Mouse (Mus musculus) R1 (cell line): ENCODE data around the gene Hmcn1.

Experiments
- DNase-seq: peaks from one replicate; pipeline ENCODE4 v3.0.0-alpha.2; 2018; ENCODE audit warnings: low read depth, low spot score

Hmcn1 gene

DNA sequence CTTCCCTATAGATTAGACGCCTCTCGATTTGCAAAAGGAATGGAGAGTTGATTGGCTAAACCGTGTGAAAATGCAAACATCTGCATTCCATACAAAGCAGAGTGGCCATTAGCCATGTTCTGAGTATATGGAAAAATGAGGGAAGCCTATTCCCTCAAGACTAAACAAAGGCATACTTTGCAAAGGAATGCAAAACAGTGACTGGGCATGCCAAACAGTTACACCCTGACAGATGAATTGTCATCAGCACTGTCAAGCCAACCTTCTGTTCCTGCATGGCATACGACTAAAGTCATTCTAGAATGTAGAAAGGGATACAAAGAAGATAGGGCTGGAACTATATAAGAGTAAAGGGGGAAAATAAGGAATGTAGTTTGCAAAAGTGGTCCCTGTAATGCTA lies 115.3 kb downstream of the Hmcn1 start:
- DNase-seq, result no peak

DNA sequence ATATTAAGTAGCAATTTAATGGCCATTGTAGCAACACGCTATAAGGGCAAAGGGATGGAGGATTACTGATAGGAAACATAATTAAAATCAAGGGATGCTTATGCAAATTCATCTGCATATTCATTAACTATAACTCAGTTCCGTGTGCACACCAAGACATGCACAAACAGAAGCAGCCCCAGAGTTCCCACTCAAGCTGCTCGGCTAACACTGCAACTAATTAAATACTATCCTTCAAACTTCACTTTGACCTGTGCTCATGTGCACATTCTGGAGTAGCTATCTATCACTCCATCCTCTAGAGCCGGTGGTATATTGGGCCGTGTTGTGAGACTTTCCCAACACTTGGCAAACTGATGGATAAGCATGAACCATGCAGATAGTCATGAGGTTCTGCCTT lies 119.2 kb downstream of the Hmcn1 start:
- DNase-seq, result no peak

DNA sequence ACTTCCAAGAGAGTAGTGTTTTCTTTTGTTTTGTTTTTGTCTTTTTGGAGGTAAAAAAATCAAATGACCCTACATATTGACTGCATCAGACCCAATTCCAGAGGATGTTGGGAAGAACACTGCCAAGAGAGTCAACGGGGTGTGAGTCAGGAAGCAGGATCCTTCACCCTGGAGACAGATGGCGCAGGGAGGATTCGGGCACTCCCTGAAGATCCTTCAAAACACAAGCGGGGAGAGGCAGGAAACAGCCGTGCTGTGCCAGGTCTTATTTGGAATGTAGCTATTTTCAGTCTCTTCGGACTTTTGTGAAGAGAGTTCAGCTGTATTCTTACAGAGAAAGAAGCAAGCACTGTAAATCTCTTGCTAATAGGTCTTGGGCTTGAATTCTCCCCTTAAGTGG lies 120.0 kb downstream of the Hmcn1 start:
- peak; percentile 12 for DNase-seq

GRCm38 (mm10) chr1:150872105-150872504 lies 121.1 kb downstream of the Hmcn1 start:
- no peak for DNase-seq

GRCm38 (mm10) chr1:150869189-150869588 lies 124.0 kb downstream of the Hmcn1 start:
- DNase-seq, result no peak

- no peak for DNase-seq
These were observed 126.6 kb downstream of the Hmcn1 start for GRCm38 (mm10) chr1:150866615-150867014.

DNA sequence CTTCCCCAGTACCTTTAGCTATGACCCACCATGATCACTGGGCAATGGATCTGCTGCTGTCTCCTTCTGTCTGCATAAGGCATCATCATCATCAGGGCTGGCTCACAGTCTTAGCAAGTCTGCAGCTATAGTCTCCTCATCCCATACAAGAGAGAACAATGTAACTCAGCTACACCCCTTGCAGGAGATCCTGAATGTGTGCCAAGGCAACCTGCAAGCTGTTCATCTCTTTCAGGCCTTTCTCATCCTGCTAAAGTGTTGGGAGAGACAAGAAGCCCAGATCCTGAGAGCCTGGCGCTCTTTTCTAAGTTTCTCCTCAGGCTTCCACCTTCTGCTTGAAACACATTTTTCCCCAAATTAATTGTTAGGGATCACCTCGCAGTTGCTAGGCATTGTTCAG lies 135.5 kb downstream of the Hmcn1 start:
- DNase-seq, result no peak

- DNase-seq, result no peak
These were observed 159.8 kb downstream of the Hmcn1 start for GRCm38 (mm10) chr1:150833448-150833847.

GRCm38 (mm10) chr1:150829851-150830250 lies 163.4 kb downstream of the Hmcn1 start:
- no peak for DNase-seq

DNA sequence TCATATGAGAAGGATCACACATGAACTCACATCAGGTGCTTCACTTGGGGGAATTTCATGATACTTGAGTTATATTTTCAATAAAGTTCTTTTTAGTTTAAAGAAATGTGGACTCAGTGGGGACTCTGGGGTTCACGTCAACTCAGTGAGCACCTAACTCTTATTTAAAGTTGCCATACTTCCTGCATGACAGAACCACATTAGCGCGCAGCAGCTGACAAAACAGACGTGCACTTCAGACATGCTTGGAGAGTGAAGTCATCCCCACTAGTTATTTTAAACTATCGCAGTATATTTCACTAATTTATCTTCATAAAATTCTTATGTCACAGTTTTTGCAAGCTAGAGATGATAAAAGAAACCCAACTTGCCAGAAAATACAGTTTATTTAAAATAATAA lies 166.1 kb downstream of the Hmcn1 start:
- no peak for DNase-seq

DNA sequence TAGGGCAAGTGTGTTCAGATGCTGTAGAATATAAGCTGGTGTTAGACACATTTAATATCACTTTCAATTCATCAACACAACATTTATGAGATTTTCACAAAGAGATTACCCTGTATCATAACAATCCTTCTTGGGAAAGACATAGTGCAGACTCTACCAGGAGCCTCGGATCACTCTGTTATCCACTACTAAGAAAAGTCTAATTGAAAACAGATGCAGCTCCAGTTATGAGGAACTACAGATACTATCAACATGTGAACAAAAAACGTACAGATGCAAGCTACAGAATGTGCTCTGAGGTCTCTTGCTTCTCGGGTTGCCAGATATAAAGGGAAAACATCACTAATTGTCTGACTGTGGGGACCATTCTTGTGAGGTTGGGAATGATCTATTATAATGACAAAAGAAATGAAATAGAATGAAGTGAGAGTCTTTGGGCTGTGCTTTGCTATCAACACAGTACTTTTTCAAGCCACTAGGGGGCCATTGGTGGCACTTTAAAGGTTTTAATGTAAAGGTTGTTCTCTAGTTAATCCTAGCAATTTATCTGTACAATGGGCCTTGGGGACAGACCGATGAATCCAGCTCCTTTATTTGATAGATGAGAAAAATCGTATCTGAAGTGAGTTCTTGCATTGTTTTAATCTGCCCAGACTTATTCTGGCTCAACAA lies 168.8 kb downstream of the Hmcn1 start:
- peak; percentile 22 for DNase-seq

DNA sequence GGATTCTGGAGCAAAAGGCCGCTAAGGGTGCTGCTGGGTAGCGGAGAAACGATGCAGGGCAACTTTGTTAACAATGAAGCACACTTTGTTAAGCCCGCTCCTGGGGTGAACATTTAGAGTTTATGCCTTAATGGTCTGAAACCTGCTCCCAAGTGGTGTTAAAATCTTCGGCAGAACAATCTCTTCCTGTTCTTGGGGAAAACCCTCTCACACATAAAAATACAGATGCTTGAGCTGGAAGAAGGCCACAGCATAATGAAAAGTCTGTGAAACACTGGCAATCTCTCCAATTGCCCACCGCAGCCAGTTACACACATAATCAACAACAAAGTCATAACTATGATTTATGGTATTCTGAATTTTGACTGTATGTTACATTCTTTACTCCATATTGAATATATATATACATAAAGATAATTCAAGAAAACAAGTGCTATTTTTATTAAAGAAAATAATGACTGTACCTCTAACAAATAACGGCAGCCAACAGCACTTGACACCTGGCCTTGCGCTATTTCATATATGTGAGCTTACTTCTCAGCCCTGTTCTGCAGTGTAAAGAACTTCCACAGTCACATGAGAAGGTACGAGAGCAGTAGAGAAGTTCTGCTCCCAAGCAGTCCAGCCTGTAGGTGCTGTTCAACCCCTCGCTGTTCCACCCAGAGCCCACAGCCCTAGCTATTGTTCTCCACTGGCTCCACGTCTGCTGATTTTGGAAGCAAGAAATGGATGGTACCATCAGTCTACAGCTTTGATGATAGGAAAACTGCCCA lies 177.0 kb downstream of the Hmcn1 start:
- no peak for DNase-seq

- DNase-seq, result no peak
These were observed 178.3 kb downstream of the Hmcn1 start for GRCm38 (mm10) chr1:150814917-150815316.

DNA sequence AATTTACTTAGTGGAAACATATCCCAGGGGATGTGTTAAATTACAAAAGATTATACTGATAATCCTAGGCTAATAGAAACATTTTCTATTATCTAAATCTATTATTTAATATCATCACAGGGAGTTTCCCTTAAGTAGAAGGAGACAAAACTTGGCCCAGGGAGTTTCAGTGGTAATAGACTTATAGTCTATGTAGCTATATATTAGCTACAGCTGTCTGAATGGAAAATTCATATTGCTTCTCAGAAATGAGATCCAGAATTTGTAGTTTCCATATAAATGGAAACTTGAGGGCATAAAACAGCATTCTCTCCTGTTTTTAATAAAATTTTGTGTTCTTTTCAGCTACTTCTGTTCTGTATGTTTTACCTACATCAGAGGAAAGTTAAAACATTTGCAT lies 179.9 kb downstream of the Hmcn1 start:
- DNase-seq, result no peak

DNA sequence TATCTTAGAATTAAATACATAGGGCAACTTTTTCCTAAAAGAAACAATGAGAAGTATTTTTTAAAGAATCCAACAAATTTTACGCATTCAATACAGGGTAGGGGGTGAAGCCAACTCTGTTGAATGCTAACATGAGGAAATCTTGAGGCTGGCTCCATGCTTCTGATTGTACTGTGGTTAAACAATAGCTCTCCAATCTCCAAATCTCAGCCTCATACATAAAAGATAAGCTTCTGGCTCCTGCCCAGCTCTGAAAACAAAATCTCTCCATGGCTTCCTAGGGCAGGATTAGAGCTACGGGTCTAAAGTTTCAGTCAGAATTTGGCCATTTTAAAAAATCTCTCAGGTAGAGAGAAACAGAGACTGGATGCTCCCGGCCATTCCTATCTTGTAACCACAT lies 186.4 kb downstream of the Hmcn1 start:
- DNase-seq, result no peak

GRCm38 (mm10) chr1:150805466-150805865 lies 187.8 kb downstream of the Hmcn1 start:
- DNase-seq, result peak; percentile 55

GRCm38 (mm10) chr1:150804235-150805099 lies 188.8 kb downstream of the Hmcn1 start:
- DNase-seq, result no peak

- DNase-seq, result no peak
These were observed 190.6 kb downstream of the Hmcn1 start for GRCm38 (mm10) chr1:150802642-150803041.

DNA sequence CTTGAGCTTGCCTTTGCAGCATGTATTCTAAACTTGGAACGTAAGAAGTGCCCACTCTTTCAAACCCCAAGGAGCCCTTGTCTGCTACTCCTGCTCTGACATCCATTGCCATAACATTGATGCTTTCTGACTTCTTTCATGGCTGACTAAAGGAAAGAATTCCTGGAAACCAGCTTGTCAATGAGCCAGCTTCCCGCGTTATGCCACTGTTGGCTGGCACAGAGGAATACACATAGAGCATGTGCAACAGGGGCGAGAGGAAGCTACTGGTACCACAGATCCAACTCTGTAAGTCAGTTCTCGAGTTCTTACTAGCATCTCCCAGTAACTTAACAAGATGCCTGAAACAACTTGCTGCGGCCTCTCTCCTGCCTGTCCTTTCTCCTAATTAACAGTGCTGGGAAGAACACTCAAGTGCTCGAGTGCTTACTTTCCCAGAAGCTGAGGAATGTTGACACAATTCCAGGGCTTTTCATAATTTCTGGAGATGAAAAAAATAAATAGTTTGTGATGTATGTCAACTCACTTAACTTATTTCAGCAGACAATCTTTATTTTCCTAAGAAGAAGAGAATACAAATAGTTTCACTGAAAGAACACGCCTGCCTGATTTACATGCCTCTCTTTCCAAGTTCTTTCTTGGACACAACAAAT lies 192.5 kb downstream of the Hmcn1 start:
- no peak for DNase-seq

DNA sequence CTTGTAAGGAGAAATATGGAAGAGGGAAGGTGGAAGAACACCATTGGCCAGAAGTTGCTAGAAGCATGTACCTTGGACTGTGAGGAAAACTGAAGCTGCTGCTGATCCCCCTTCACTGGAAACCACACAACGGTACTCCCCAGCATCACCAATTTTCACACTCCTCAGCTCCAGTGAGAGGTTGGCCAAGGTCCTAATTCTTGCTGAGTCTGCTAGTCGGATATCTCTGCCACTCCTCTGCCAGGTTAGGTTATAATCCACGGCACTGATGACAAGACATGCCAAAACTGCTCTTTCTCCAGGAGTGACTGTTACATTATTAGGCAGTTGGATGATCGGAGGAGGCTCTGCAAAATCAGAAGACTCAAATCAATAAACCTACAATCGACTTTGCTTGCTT lies 194.6 kb downstream of the Hmcn1 start:
- DNase-seq, result no peak

- DNase-seq, result no peak
These were observed 206.5 kb downstream of the Hmcn1 start for GRCm38 (mm10) chr1:150786746-150787145.
